Mouse (Mus musculus): ENCODE results near the gene Tamm41.

DNA sequence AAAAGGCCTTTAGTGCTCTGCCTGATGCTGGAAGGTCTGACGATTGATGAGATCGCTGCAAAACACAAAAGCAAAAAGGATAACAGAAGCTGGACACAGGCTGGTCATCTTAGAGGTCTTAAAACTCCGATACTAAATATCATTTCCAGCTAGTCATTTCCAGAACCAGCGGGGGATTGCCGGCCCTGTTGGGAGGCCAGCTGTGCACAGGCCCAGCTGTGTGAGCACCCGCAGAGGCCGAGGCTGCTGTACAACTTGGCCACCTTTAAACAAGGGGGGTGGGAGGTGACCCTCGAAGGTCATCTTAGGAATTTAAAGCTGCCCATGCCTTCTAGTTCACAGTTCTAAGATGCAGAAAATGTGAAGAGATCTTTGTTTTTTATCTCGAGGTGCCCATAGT lies 26.9 kb downstream of the Tamm41 start:
- no peak for TF ChIP-seq POLR2A (IDR thresholded peaks at IDR 0.05; ENCODE audit: extremely low read depth, insufficient read depth, low read length)
- no peak for TF ChIP-seq CTCF (IDR thresholded peaks at IDR 0.05; ENCODE audit: low read depth, low read length)
